Comparison of ENCODE assay signal across 23 mouse cellular contexts in genomic region chr6:22078686-22079264, GRCm38 (mm10).
A peak's percentile ranks its signal among the peaks of the same experiment; 100 is the strongest.
DNase-seq lines count a peak whose midpoint lies in the region; ATAC-seq and TF ChIP-seq lines count a peak whose summit lies in the region.
"Had no signal": no experiment of that assay in that cellular context is flagged by ENCODE, and none has a peak within 500 bp of the region (broad histone marks: within the 10 kb centered on the region; RNA-seq: fewer than 3 reads in every experiment).

No protein-coding gene starts in this region.

- TF ChIP-seq EP300 in liver, postnatal 0 days (IDR thresholded peaks at IDR 0.05; ENCODE audit: low read depth), result no peak

- H3K4me2 ChIP-seq in forebrain, embryonic 11.5 days (ENCODE audit: low read depth, low read length, severe bottlenecking), result no peak overlapping the region
- H3K4me2 ChIP-seq in forebrain, embryonic 15.5 days (replicated peaks), result no peak overlapping the region
- no peak overlapping the region for H3K4me2 ChIP-seq in intestine, embryonic 14.5 days (ENCODE audit: low read length)
- no peak overlapping the region for H3K4me2 ChIP-seq in intestine, postnatal 0 days (replicated peaks; ENCODE audit: low read depth)
- no peak overlapping the region for H3K4me2 ChIP-seq in forebrain, postnatal 0 days (ENCODE audit: low read depth)
- no peak overlapping the region for H3K4me2 ChIP-seq in liver, postnatal 0 days (ENCODE audit: low read depth, low read length)
- H3K4me2 ChIP-seq: embryonic facial prominence, embryonic 15.5 days; heart, embryonic 13.5 days; hindbrain, embryonic 14.5 days had no signal

- H3K27ac ChIP-seq in forebrain, embryonic 11.5 days (ENCODE audit: low read depth, low read length), result no peak overlapping the region
- H3K27ac ChIP-seq in forebrain, embryonic 15.5 days (replicated peaks), result no peak overlapping the region
- no peak overlapping the region for H3K27ac ChIP-seq in intestine, embryonic 14.5 days (ENCODE audit: low read depth)
- H3K27ac ChIP-seq in intestine, postnatal 0 days (ENCODE audit: low read depth, low read length), result no peak overlapping the region
- H3K27ac ChIP-seq in forebrain, postnatal 0 days (ENCODE audit: low read depth, low read length), result no peak overlapping the region
- H3K27ac ChIP-seq in liver, postnatal 0 days (ENCODE audit: low read depth), result no peak overlapping the region
- H3K27ac ChIP-seq: embryonic facial prominence, embryonic 15.5 days; gastrocnemius, adult 2 months; heart, embryonic 13.5 days; hindbrain, embryonic 14.5 days had no signal

- no peak for DNase-seq in forebrain, embryonic 11.5 days (ENCODE audit: low spot score)
- DNase-seq in intestine, embryonic 14.5 days (ENCODE audit: low spot score), result peak; percentile 41
- DNase-seq in forebrain, postnatal 0 days, result no peak
- no peak for DNase-seq in liver, postnatal 0 days
- DNase-seq in layer of hippocampus, adult 11-12 months (ENCODE audit: low spot score), result no peak
- DNase-seq: adrenal gland, adult 8-10 months; adrenal gland, postnatal 36 days; B cell, adult 2 months; cerebellum, adult 11 months; cerebellum, adult 8-10 months; cerebellum, postnatal 14 days; embryo, embryonic 11 days; gastrocnemius, adult 2 months; gastrocnemius, postnatal 36 days; heart, postnatal 36 days had no signal

- no peaks in the 10 kb centered on the region for H3K36me3 ChIP-seq in forebrain, embryonic 11.5 days (ENCODE audit: control insufficient read depth, insufficient read depth, low read length)
- no peaks in the 10 kb centered on the region for H3K36me3 ChIP-seq in forebrain, embryonic 15.5 days
- H3K36me3 ChIP-seq in intestine, embryonic 14.5 days (ENCODE audit: control insufficient read depth, insufficient read depth, low read length), result no peaks in the 10 kb centered on the region
- no peaks in the 10 kb centered on the region for H3K36me3 ChIP-seq in intestine, postnatal 0 days (ENCODE audit: control insufficient read depth, insufficient read depth)
- no peaks in the 10 kb centered on the region for H3K36me3 ChIP-seq in forebrain, postnatal 0 days (ENCODE audit: insufficient read depth)
- no peaks in the 10 kb centered on the region for H3K36me3 ChIP-seq in liver, postnatal 0 days (replicated peaks; ENCODE audit: insufficient read depth, low read length)
- H3K36me3 ChIP-seq: embryonic facial prominence, embryonic 15.5 days; G1E; heart, embryonic 13.5 days had no signal

- WGBS in forebrain, embryonic 11.5 days, result 57% methylated on average over 7 of the region's 7 CpGs
- 36% methylated on average over 7 of the region's 7 CpGs for WGBS in forebrain, embryonic 15.5 days
- 83% methylated on average over 7 of the region's 7 CpGs for WGBS in intestine, embryonic 14.5 days
- 57% methylated on average over 7 of the region's 7 CpGs for WGBS in intestine, postnatal 0 days
- 51% methylated on average over 7 of the region's 7 CpGs for WGBS in forebrain, postnatal 0 days
- 75% methylated on average over 7 of the region's 7 CpGs for WGBS in liver, postnatal 0 days (ENCODE audit: insufficient replicate concordance)

- no peak for TF ChIP-seq CTCF in intestine, postnatal 0 days (IDR thresholded peaks at IDR 0.05; ENCODE audit: low read depth)
- no peak for TF ChIP-seq CTCF in forebrain, postnatal 0 days (IDR thresholded peaks at IDR 0.05; ENCODE audit: low read depth)
- TF ChIP-seq CTCF in liver, postnatal 0 days (IDR thresholded peaks at IDR 0.05; ENCODE audit: low read depth), result no peak

- H3K4me1 ChIP-seq in forebrain, embryonic 11.5 days (replicated peaks; ENCODE audit: control insufficient read depth, insufficient read depth, low read length), result no peaks in the 10 kb centered on the region
- no peaks in the 10 kb centered on the region for H3K4me1 ChIP-seq in forebrain, embryonic 15.5 days
- peaks cover 8% of the 10 kb centered on the region; the same call in 1 of the 2 replicates for H3K4me1 ChIP-seq in intestine, embryonic 14.5 days (replicated peaks; ENCODE audit: control insufficient read depth, insufficient read depth, low read length)
- peaks cover 4% of the 10 kb centered on the region; the same call in 1 of the 2 replicates for H3K4me1 ChIP-seq in intestine, postnatal 0 days (replicated peaks; ENCODE audit: control insufficient read depth, insufficient read depth, low read length)
- no peaks in the 10 kb centered on the region for H3K4me1 ChIP-seq in forebrain, postnatal 0 days (ENCODE audit: insufficient read depth)
- no peaks in the 10 kb centered on the region for H3K4me1 ChIP-seq in liver, postnatal 0 days (ENCODE audit: insufficient read depth)
- H3K4me1 ChIP-seq: embryonic facial prominence, embryonic 15.5 days; heart, embryonic 13.5 days had no signal

- peak; percentile 44; the same call in 1 of the 2 replicates for ATAC-seq in forebrain, embryonic 11.5 days (replicated peaks; ENCODE audit: low FRiP score)
- ATAC-seq in forebrain, embryonic 15.5 days (replicated peaks), result no peak
- no peak for ATAC-seq in intestine, embryonic 14.5 days (replicated peaks; ENCODE audit: low FRiP score, low TSS enrichment, low read depth)
- no peak for ATAC-seq in intestine, postnatal 0 days
- ATAC-seq in forebrain, postnatal 0 days, result peak; percentile 16; the same call in 1 of the 2 replicates
- no peak for ATAC-seq in liver, postnatal 0 days
- ATAC-seq: CD4-positive, CD25-positive, alpha-beta regulatory T cell, adult 4 months had no signal

- H3K9me3 ChIP-seq in forebrain, embryonic 11.5 days (ENCODE audit: control insufficient read depth, low read length), result no peaks in the 10 kb centered on the region
- H3K9me3 ChIP-seq in forebrain, embryonic 15.5 days, result no peaks in the 10 kb centered on the region
- no peaks in the 10 kb centered on the region for H3K9me3 ChIP-seq in intestine, embryonic 14.5 days (ENCODE audit: control insufficient read depth, low read length)
- no peaks in the 10 kb centered on the region for H3K9me3 ChIP-seq in intestine, postnatal 0 days (ENCODE audit: control insufficient read depth)
- H3K9me3 ChIP-seq in forebrain, postnatal 0 days (ENCODE audit: low read length), result no peaks in the 10 kb centered on the region
- no peaks in the 10 kb centered on the region for H3K9me3 ChIP-seq in liver, postnatal 0 days (ENCODE audit: low read length)
- H3K9me3 ChIP-seq: embryonic facial prominence, embryonic 15.5 days; G1E; heart, embryonic 13.5 days had no signal

- H3K27me3 ChIP-seq in forebrain, embryonic 11.5 days (ENCODE audit: control insufficient read depth, insufficient read depth, low read length), result no peaks in the 10 kb centered on the region
- no peaks in the 10 kb centered on the region for H3K27me3 ChIP-seq in forebrain, embryonic 15.5 days
- H3K27me3 ChIP-seq in intestine, embryonic 14.5 days (replicated peaks; ENCODE audit: control insufficient read depth, insufficient read depth, low read length), result no peaks in the 10 kb centered on the region
- no peaks in the 10 kb centered on the region for H3K27me3 ChIP-seq in intestine, postnatal 0 days (replicated peaks; ENCODE audit: control insufficient read depth, insufficient read depth, low read length)
- no peaks in the 10 kb centered on the region for H3K27me3 ChIP-seq in forebrain, postnatal 0 days (ENCODE audit: insufficient read depth, low read length)
- H3K27me3 ChIP-seq in liver, postnatal 0 days (ENCODE audit: insufficient read depth, low read length), result no peaks in the 10 kb centered on the region
- H3K27me3 ChIP-seq: embryonic facial prominence, embryonic 15.5 days; heart, embryonic 13.5 days had no signal

- H3K4me3 ChIP-seq in forebrain, embryonic 11.5 days (ENCODE audit: low read depth, low read length), result no peak overlapping the region
- no peak overlapping the region for H3K4me3 ChIP-seq in forebrain, embryonic 15.5 days
- H3K4me3 ChIP-seq in intestine, embryonic 14.5 days (ENCODE audit: low read depth, low read length), result no peak overlapping the region
- no peak overlapping the region for H3K4me3 ChIP-seq in intestine, postnatal 0 days (ENCODE audit: low read depth, low read length)
- no peak overlapping the region for H3K4me3 ChIP-seq in forebrain, postnatal 0 days (ENCODE audit: low read depth, low read length)
- H3K4me3 ChIP-seq in liver, postnatal 0 days (ENCODE audit: low read depth, low read length), result no peak overlapping the region
- H3K4me3 ChIP-seq: embryonic facial prominence, embryonic 15.5 days; erythroblast, embryonic 14.5 days; gastrocnemius, adult 2 months; heart, embryonic 13.5 days had no signal

- H3K9ac ChIP-seq in forebrain, embryonic 11.5 days (ENCODE audit: low read length), result no peak overlapping the region
- H3K9ac ChIP-seq in forebrain, embryonic 15.5 days (replicated peaks), result no peak overlapping the region
- H3K9ac ChIP-seq in intestine, embryonic 14.5 days (ENCODE audit: low read length), result no peak overlapping the region
- no peak overlapping the region for H3K9ac ChIP-seq in intestine, postnatal 0 days (ENCODE audit: low read depth, low read length)
- H3K9ac ChIP-seq in forebrain, postnatal 0 days, result no peak overlapping the region
- H3K9ac ChIP-seq in liver, postnatal 0 days (replicated peaks), result no peak overlapping the region
- H3K9ac ChIP-seq: embryonic facial prominence, embryonic 15.5 days; heart, embryonic 13.5 days; hindbrain, embryonic 14.5 days had no signal

Comparison
In these comparisons a context has a peak if more than half of its experiments do, and no peak if none do; other contexts are left out.
1. ATAC-seq: peak in forebrain, embryonic 11.5 days (single experiment) and forebrain, postnatal 0 days (single experiment); none in forebrain, embryonic 15.5 days (single experiment), intestine, embryonic 14.5 days (single experiment), intestine, postnatal 0 days (single experiment) and liver, postnatal 0 days (single experiment).